Mouse (Mus musculus): ENCODE data around the gene Klk1.
"Not testable (repeated sequence)": the region's sequence is repeated elsewhere in the genome, so short reads cannot be mapped to it uniquely, and the experiment has no call there.

DNA sequence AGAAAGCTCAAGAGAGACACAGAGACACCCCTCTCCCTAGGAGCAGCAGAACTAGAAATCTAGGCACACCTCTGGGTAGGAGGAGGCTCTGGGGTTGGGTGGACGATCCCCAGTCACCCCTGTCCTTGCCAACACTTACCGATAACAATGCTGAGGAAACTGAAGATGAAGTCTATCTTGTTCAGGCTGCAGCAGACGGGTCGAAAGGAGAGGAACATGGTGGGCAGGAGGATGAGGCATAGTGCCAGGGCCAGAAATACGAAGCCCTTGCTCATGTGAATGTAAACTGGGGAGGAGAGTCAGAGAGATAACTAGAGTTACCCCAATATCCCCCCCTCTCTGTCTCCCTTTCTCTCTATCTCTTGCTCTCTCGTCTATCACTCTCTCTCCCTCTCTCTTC lies 2.8 kb upstream of the Klk1 start:
- not testable (repeated sequence) for TF ChIP-seq CTCF, EP300 (IDR thresholded peaks at IDR 0.05; ENCODE audit: low read depth)

Data from liver, postnatal 0 days (tissue).